Mouse (Mus musculus) inflammation-experienced regulatory T-cells, adult 6 months (primary cell): ENCODE results near the gene Sun1. TPM values are rescaled to one million over a fixed set of nuclear protein-coding genes. Genes with fewer than 3 reads are reported as not detected.

ENCODE experiments used
- ATAC-seq: one replicate; pipeline ENCODE4 v1.8.0; 2017
- polyA plus RNA-seq, 3 experiments: library from polyadenylated mRNA; unstranded; fragments of 100-300 nt; shearing (Covaris generic); gene quantifications; one replicate each; pipeline ENCODE4 v1.2.1; 2017

Sun1 gene
- polyA plus RNA-seq = 10 to 100 TPM; 30.7 to 43.4 (median 38.5) TPM

DNA sequence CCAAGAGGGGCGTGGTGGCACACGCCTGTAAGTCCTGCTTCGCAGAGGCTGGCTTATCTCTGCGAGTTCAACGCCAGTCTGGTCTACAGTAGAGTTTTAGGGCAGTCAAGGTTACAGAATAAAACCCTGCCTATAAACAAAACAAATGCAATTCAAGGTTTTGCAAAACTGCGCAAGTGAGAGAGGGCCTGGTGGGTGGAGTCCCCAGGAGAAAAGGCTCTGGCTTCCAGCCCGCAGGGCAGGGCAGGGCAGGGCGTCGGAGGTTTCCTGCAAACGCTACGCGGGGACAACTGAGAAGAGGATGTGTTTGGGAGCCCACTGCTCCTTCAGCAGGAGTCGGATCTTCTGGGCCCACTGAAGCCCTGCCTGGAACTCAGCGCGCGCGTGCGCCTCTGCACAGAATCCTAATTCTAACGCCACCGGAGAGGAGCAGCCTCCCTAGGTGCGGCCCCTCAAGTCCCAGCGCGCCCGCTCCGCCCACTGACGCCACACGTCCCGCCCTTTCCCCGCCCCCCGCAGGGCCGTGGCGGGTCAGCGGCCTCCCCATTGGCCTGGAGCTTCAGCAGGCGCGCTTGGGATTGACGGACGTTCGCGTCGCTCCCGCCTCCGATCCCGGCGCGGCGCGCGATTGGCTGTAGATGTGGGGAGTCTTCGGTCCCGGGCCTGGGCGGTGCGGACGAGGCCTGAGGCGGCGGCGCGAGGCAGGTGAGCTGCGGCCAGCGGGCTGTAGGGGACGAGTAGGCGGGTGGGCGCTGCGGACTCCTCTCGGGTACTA lies at the start of gene Sun1:
Gene Sun1 (plus strand): TSS at position 643 of the 775 bp plus-strand sequence.
- ATAC-seq = peak; percentile 89

DNA sequence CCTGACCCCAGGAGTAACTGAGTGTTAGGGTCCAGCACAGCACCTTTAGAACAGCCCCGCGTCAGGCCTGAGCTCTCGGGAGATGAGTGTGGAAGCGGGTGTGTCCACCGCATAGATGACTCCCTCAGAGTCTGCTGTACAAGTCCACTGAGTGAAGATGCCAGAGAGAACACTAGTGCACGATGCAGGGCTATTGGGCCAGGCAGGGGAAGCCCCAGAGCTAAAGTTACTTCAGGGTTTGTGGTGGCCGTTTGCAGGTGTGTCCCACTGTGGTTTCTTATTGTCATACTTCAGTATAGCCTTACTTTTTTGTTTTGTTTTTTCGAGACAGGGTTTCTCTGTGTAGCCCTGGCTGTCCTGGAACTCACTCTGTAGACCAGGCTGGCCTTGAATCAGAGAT lies 39.5 kb upstream of the Sun1 start:
- no peak for ATAC-seq

- no peak for ATAC-seq
Measured at GRCm38 (mm10) chr5:139161632-139162031, 38.8 kb upstream of the Sun1 start.

DNA sequence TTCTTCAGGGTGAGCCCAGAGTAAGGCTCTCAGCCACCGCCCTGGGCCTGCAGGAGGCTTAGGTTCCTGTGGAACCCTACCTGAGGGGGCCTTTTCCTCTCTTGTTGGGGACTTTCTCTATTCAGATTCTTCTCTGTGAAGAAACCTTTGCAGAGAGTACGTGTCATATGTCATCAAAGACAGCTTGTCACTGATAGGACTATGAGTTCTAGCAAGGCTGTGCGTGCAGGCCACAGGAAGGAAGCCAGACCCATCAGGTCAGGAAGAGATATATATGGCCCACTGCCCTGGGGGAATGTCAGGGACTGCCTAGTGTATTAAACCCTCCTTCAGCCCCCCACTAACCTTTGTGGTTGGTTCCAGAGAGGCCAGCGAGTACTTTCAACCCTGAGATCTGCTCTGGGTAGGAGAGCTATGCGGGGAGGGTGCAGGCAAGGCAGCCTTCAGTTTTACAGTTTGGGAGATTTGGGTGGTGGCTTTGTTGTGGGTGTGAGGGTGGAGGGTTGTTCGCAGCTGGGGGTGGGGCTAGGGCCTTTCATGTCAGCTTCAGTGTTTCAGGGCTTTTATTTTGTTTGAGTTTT lies 33.6 kb upstream of the Sun1 start:
- ATAC-seq = peak; percentile 89

GRCm38 (mm10) chr5:139167548-139167947 lies 32.9 kb upstream of the Sun1 start:
- no peak for ATAC-seq

DNA sequence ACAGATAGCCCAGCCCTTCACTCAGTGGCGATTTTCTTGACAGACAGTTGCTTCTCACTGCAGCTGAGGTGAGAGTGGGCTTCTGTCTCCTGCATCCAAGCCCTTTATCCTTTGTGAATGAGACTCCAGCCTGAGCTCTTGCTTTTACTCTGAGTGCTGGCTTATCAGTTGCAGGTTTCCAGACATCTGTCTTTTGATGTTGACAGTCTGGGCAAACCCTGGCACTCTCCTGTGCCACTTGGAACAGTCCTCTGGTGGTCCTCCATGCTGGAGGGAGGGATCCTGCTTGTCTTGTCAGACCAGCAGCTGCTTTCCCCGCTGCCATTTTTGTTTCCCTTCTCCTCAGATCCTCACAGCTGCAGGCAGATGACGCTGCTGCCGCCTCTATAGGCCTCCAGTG lies 28.5 kb upstream of the Sun1 start:
- ATAC-seq = no peak

GRCm38 (mm10) chr5:139174141-139174540 lies 26.3 kb upstream of the Sun1 start:
- ATAC-seq = no peak

GRCm38 (mm10) chr5:139174556-139175547 lies 25.6 kb upstream of the Sun1 start:
- peak; percentile 59 for ATAC-seq

GRCm38 (mm10) chr5:139178895-139179631 lies 21.4 kb upstream of the Sun1 start:
- ATAC-seq = peak; percentile 63

GRCm38 (mm10) chr5:139183131-139183530 lies 17.3 kb upstream of the Sun1 start:
- no peak for ATAC-seq

DNA sequence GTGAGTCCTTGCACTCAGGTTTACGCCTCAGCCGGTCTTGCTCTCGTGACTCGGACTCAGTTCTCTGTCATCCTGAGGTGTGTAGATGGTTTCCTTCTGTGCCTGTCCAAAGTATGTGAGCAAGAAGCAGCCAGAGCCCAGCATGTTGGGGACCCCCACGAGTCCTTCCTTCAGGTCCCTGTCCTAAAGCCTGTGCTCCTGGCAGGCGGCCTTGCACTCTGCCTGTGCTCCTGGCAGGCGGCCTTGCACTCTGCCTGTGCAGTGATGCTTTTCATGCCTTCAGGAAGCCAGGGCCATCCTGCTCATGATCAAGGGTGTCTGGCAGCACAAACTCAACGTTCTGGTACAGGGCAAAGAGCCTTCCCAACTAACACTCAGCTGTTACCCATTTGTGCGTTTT lies 16.8 kb upstream of the Sun1 start:
- no peak for ATAC-seq

DNA sequence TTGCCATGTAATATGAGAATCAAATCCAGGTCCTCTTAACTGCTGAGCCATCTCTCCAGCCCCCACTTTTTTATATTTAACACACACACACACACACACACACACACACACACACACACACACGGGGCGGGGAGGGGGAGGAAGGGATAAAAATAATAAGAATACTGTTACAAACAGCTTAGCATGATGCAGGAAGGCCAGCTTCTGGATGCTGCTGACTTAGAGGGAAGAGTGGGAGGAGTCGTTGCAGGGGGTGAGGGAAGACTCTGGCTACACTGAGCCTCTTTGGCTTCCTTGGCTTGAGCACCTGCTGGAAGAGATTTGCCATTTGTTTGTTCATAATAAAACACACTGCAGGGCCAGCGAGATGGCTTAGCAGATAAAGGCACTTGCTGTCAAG lies 15.5 kb upstream of the Sun1 start:
- ATAC-seq = no peak

DNA sequence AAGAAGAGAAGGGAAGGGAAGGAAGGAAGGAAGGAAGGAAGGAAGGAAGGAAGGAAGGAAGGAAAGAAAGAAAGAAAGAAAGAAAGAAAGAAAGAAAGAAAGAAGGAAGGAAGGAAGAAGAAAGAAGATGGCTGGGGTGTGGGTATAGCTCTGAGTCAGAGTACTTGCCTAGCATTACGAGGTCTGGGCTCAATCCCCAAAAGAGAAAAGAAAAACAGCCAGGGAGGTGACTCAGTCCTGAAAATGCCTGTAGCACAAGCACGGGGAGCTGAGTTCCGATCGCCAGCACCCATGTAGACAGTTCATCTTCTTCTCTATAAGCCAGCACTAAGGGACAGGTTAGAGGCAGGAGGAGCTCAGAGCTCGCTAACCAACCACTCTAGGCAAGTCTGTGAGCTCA lies 10.7 kb upstream of the Sun1 start:
- ATAC-seq = no peak

GRCm38 (mm10) chr5:139190958-139191357 lies 9.5 kb upstream of the Sun1 start:
- ATAC-seq = no peak

- ATAC-seq = no peak
Measured at GRCm38 (mm10) chr5:139198779-139199178, 1.7 kb upstream of the Sun1 start.

DNA sequence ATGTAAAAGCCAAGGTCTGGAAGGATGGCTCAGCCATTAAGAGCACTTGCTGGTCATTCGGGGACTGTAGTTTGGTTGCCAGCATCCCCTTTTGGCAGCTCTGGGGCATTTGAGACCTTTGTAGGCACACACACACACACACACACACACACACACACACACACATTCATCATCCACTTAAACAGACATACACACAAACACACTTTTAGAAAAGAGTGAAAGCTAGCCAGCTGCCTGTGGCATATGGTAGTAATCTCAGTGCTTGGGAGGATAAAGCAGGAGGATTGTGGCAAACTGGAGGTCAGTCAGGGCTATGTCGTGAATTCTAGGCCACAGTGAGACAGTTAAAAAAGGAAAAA lies 822 bp upstream of the Sun1 start:
- no peak for ATAC-seq

GRCm38 (mm10) chr5:139200770-139201569 lies 533 bp downstream of the Sun1 start:
- ATAC-seq = peak; percentile 21

GRCm38 (mm10) chr5:139202127-139202526 lies 1.7 kb downstream of the Sun1 start:
- no peak for ATAC-seq

- ATAC-seq = no peak
Measured at GRCm38 (mm10) chr5:139203312-139203711, 2.9 kb downstream of the Sun1 start.

- no peak for ATAC-seq
Measured at GRCm38 (mm10) chr5:139206081-139206480, 5.6 kb downstream of the Sun1 start.

DNA sequence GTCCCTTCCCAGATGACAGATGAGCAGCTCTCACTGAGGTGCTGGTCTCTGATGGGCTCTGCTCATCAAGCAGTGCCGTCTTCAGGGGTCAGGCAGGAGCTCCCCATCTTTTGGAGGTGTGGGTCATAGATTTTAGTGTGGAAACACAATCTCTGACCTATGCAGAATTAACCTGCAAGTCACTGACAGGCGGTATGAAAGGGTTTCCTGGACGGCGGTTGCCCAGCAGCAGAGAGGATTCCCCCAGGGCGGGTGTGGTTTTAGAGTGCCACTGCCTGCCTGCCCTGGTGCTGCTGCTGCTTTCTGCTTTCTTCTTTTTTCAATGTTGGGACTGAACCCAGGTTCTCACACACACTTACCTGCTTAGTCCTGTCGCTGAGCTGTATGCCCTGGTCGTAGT lies 6.1 kb downstream of the Sun1 start:
- ATAC-seq = peak; percentile 61

- ATAC-seq = no peak
Measured at GRCm38 (mm10) chr5:139208183-139208582, 7.7 kb downstream of the Sun1 start.
